Mouse (Mus musculus): Measurements from ENCODE around the gene Btf3l4. TPM values are rescaled to one million over a fixed set of nuclear protein-coding genes. Genes with fewer than 3 reads are reported as not detected.

The Btf3l4 gene
- total RNA-seq, 1 experiment = 44.6 TPM

- no peaks in the 10 kb centered on the region for H3K9me3 ChIP-seq (ENCODE audit: control insufficient read depth, insufficient read depth, low read depth, low read length)
- DNase-seq (ENCODE audit: low read depth, low spot score) = peak; percentile 30
- H3K9ac ChIP-seq (ENCODE audit: insufficient read depth, low read depth, low read length, poor library complexity, severe bottlenecking) = peak within 1 kb of the TSS; percentile 94
- H3K36me3 ChIP-seq (ENCODE audit: control insufficient read depth, insufficient read depth, low read length, poor library complexity, severe bottlenecking) = no peaks in the 10 kb centered on the region
- H3K4me1 ChIP-seq (ENCODE audit: control insufficient read depth in 2 of 2, insufficient read depth in 2 of 2, low read length in 2 of 2, poor library complexity in 1 of 2) = peaks cover 0 to 3% of the 10 kb centered on the region in 2 experiments; a peak in 1 of 4 replicates
- in situ Hi-C loops (cut with MboI; ENCODE audit: low sequenced_read_pairs in 2 of 2, unreplicated experiment in 2 of 2) = no loop called here
- H3K4me3 ChIP-seq (ENCODE audit: insufficient read depth in 1 of 2, low read depth in 1 of 2, low read length in 2 of 2, poor library complexity in 1 of 2, severe bottlenecking in 1 of 2) = peak within 1 kb of the TSS; percentile 83 to 89
- no peak for TF ChIP-seq ZNF384 (IDR thresholded peaks at IDR 0.05; ENCODE audit: low read depth, low read length)
- TF ChIP-seq CHD2 (IDR thresholded peaks at IDR 0.05; ENCODE audit: low read depth, low read length) = no peak
- TF ChIP-seq HCFC1 (IDR thresholded peaks at IDR 0.05; ENCODE audit: borderline replicate concordance, insufficient read depth, low read length) = 0 out of 2 replicates have a peak, but pooled peaks have one; percentile 39
- peak within 1 kb of the TSS; percentile 6; the same call in 1 of the 2 replicates for H3K27ac ChIP-seq (ENCODE audit: insufficient read depth, low read depth, low read length, poor library complexity, severe bottlenecking)
Measured at GRCm38 (mm10) chr4:108780057-108780863, 53.2 kb downstream of the Btf3l4 start, which contains the start of gene Zfyve9. TSS of gene Zfyve9 (minus strand) at chr4:108780798.

- no peak for DNase-seq (ENCODE audit: low read depth, low spot score)
- no peaks in the 10 kb centered on the region for H3K36me3 ChIP-seq (ENCODE audit: control insufficient read depth, insufficient read depth, low read length, poor library complexity, severe bottlenecking)
- in situ Hi-C loops (cut with MboI; ENCODE audit: low sequenced_read_pairs in 2 of 2, unreplicated experiment in 2 of 2) = no loop called here
- peaks cover 0 to 3% of the 10 kb centered on the region in 2 experiments; a peak in 1 of 4 replicates for H3K4me1 ChIP-seq (ENCODE audit: control insufficient read depth in 2 of 2, insufficient read depth in 2 of 2, low read length in 2 of 2, poor library complexity in 1 of 2)
- H3K27ac ChIP-seq (ENCODE audit: insufficient read depth, low read depth, low read length, poor library complexity, severe bottlenecking) = no peak overlapping the region
- H3K9me3 ChIP-seq (ENCODE audit: control insufficient read depth, insufficient read depth, low read depth, low read length) = no peaks in the 10 kb centered on the region
- peak overlapping the region; percentile 83 to 89 for H3K4me3 ChIP-seq (ENCODE audit: insufficient read depth in 1 of 2, low read depth in 1 of 2, low read length in 2 of 2, poor library complexity in 1 of 2, severe bottlenecking in 1 of 2)
- TF ChIP-seq CHD2 (IDR thresholded peaks at IDR 0.05; ENCODE audit: low read depth, low read length) (no peak), HCFC1 (IDR thresholded peaks at IDR 0.05; ENCODE audit: borderline replicate concordance, insufficient read depth, low read length) (no peak), ZC3H11A (IDR thresholded peaks at IDR 0.05; ENCODE audit: borderline replicate concordance, low read depth, low read length) (no peak), ZNF384 (IDR thresholded peaks at IDR 0.05; ENCODE audit: low read depth, low read length) (no peak), MAFK (IDR thresholded peaks at IDR 0.05; ENCODE audit: insufficient read depth, low read depth, low read length) (no peak)
- peak overlapping the region; percentile 94 for H3K9ac ChIP-seq (ENCODE audit: insufficient read depth, low read depth, low read length, poor library complexity, severe bottlenecking)
Measured at GRCm38 (mm10) chr4:108779763-108780056, 53.7 kb downstream of the Btf3l4 start.

- no peaks in the 10 kb centered on the region for H3K4me1 ChIP-seq (ENCODE audit: control insufficient read depth in 2 of 2, insufficient read depth in 2 of 2, low read length in 2 of 2, poor library complexity in 1 of 2)
- H3K4me3 ChIP-seq (ENCODE audit: insufficient read depth in 1 of 2, low read depth in 1 of 2, low read length in 2 of 2, poor library complexity in 1 of 2, severe bottlenecking in 1 of 2) = no peak overlapping the region
- no peaks in the 10 kb centered on the region for H3K36me3 ChIP-seq (ENCODE audit: control insufficient read depth, insufficient read depth, low read length, poor library complexity, severe bottlenecking)
- in situ Hi-C loops (cut with MboI; ENCODE audit: low sequenced_read_pairs in 2 of 2, unreplicated experiment in 2 of 2) = no loop called here
- no peak overlapping the region for H3K27ac ChIP-seq (ENCODE audit: insufficient read depth, low read depth, low read length, poor library complexity, severe bottlenecking)
- DNase-seq (ENCODE audit: low read depth, low spot score) = no peak
- H3K9me3 ChIP-seq (ENCODE audit: control insufficient read depth, insufficient read depth, low read depth, low read length) = no peaks in the 10 kb centered on the region
- H3K9ac ChIP-seq (ENCODE audit: insufficient read depth, low read depth, low read length, poor library complexity, severe bottlenecking) = no peak overlapping the region
- TF ChIP-seq ZC3H11A (IDR thresholded peaks at IDR 0.05; ENCODE audit: borderline replicate concordance, low read depth, low read length) = no peak
- no peak for TF ChIP-seq CHD2 (IDR thresholded peaks at IDR 0.05; ENCODE audit: low read depth, low read length)
- no peak for TF ChIP-seq ZNF384 (IDR thresholded peaks at IDR 0.05; ENCODE audit: low read depth, low read length)
- TF ChIP-seq HCFC1 (IDR thresholded peaks at IDR 0.05; ENCODE audit: borderline replicate concordance, insufficient read depth, low read length) = no peak
- TF ChIP-seq MAFK (IDR thresholded peaks at IDR 0.05; ENCODE audit: insufficient read depth, low read depth, low read length) = no peak
Measured at GRCm38 (mm10) chr4:108768527-108768926, 64.9 kb downstream of the Btf3l4 start.

Other genes with a start within 250 kb of the Btf3l4 start
- 77.1 and 112 TPM in 2 replicates for gene Cc2d1b, start 213.7 kb downstream of the Btf3l4 start, total RNA-seq (2012; rRNA removed)
- gene 3110021N24Rik, start 114.0 kb downstream of the Btf3l4 start, total RNA-seq (2012; rRNA removed) = 0.27 and 0.32 TPM in 2 replicates
- gene Zfyve9, start 52.8 kb downstream of the Btf3l4 start, total RNA-seq (2012; rRNA removed) = 7.8 and 8.7 TPM in 2 replicates
- 65.1 and 91.4 TPM in 2 replicates for gene Txndc12, start 987 bp upstream of the Btf3l4 start, total RNA-seq (2012; rRNA removed)
- gene Kti12, start 14.2 kb upstream of the Btf3l4 start, total RNA-seq (2012; rRNA removed) = 26.2 and 26.7 TPM in 2 replicates
- gene A730015C16Rik, start 15.0 kb upstream of the Btf3l4 start, total RNA-seq (2012; rRNA removed) = 2.6 and 3.1 TPM in 2 replicates
- 2.3 and 5.1 TPM in 2 replicates for gene Rab3b, start 45.4 kb upstream of the Btf3l4 start, total RNA-seq (2012; rRNA removed)
- 53.9 and 58.5 TPM in 2 replicates for gene Nrd1, start 167.0 kb upstream of the Btf3l4 start, total RNA-seq (2012; rRNA removed)